Mouse (Mus musculus): ENCODE results near the gene C1rb.

GRCm38 (mm10) chr6:124588771-124589170 is 18.7 kb downstream of the C1rb start:
- no peak for TF ChIP-seq TAL1 (IDR thresholded peaks at IDR 0.05; ENCODE audit: low read length)
- TF ChIP-seq GATA1 (IDR thresholded peaks at IDR 0.05; ENCODE audit: low read length) = no peak

Data from erythroblast, embryonic 14.5 days (primary cell).